Mouse (Mus musculus) small intestine, adult 2 months (tissue): ENCODE data around the gene Ces3a.

Source experiments
- CTCF ChIP-seq: fragments of 200-500 bp; IDR thresholded peaks from 2 replicates; pipeline ENCODE4 v1.5.1; 2012; ENCODE audit warnings: low read depth, mild to moderate bottlenecking, control low read depth, inconsistent platforms, low read length, moderate library complexity, mixed read lengths; ENCODE audit not compliant: insufficient replicate concordance, insufficient read length; ENCODE audit errors: extremely low read depth
- POLR2A ChIP-seq: fragments of 200-500 bp; IDR thresholded peaks from 2 replicates; pipeline ENCODE4 v1.6.1; 2012; ENCODE audit warnings: low read depth, mild to moderate bottlenecking, control low read depth, inconsistent platforms, low read length, moderate library complexity

DNA sequence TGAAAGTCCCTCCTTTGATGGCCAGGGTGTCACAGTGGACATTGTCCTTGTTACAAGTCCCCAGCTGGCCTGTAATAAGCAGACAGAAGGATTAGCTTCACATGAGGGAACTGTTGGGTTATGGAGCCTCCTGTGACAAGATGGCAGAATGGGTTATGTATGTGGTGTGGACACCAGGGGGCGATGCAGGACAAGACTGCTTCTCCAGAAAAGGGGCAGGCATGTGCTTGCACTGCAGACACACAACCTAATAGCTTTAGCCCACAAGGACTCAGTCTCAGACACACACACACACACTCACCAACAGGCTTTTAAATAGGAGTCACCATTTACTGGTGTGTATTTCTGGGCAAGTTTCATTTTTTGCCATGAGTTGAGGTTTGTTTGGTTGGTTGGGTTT lies 18.4 kb downstream of the Ces3a start:
- TF ChIP-seq CTCF: peak; percentile 71; the same call in 1 of the 2 replicates
- TF ChIP-seq POLR2A: no peak
